In the genomic region with DNA sequence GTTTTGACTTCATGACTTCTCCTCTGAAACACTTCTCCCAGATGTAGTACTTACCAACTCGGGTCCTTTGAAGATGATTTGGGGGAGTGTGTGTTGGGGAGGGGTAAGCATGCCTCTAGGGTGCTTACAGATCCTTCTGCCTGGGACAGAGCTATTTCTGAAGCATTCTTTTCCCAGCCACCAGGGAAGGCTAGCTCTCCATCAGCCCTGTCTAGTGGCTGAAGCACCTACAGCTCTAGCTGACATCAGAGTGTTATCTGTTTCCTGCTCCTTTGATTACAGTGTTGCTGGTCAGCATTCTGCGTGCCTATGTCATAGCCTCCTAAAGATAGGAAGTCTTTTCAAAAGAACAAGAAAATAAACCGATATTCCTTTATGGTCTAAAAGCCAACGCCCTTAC, we compare ENCODE assay signal across 18 mouse cellular contexts.
DNase-seq lines count a peak whose midpoint lies in the region; ATAC-seq and TF ChIP-seq lines count a peak whose summit lies in the region.
"Had no signal": no experiment of that assay in that cellular context is flagged by ENCODE, and none has a peak within 500 bp of the region (broad histone marks: within the 10 kb centered on the region; RNA-seq: fewer than 3 reads in every experiment).

No protein-coding gene starts in this region.

- DNase-seq in heart, embryonic 10.5 days (ENCODE audit: low spot score), result peak; percentile 80
- DNase-seq in heart, adult 11 months, result no peak
- no peak for DNase-seq in heart, postnatal 36 days
- DNase-seq in lung, embryonic 14.5 days, result no peak
- DNase-seq in lung, postnatal 36 days, result no peak
- DNase-seq in stomach, postnatal 0 days (ENCODE audit: low spot score), result no peak
- DNase-seq: adrenal gland, postnatal 14 days; cerebellum, adult 11-12 months; cerebellum, adult 9-10 months; cerebellum, postnatal 25 days; gastrocnemius, postnatal 14 days; kidney, adult 11 months had no signal

- H3K36me3 ChIP-seq in heart, embryonic 10.5 days, result no peaks in the 10 kb centered on the region
- H3K36me3 ChIP-seq in heart, embryonic 14.5 days (ENCODE audit: control insufficient read depth, insufficient read depth, low read length), result no peaks in the 10 kb centered on the region
- H3K36me3 ChIP-seq in lung, embryonic 14.5 days (ENCODE audit: insufficient read depth), result no peaks in the 10 kb centered on the region
- H3K36me3 ChIP-seq in stomach, postnatal 0 days (ENCODE audit: control insufficient read depth, insufficient read depth, low read length), result no peaks in the 10 kb centered on the region
- no peaks in the 10 kb centered on the region for H3K36me3 ChIP-seq in forebrain, embryonic 13.5 days (ENCODE audit: poor library complexity, severe bottlenecking)
- H3K36me3 ChIP-seq: embryonic facial prominence, embryonic 12.5 days; hindbrain, embryonic 15.5 days had no signal

- WGBS in heart, embryonic 10.5 days, result 13% methylated on average over 4 of the region's 4 CpGs
- 7% methylated on average over 4 of the region's 4 CpGs for WGBS in heart, embryonic 14.5 days
- 41% methylated on average over 4 of the region's 4 CpGs for whole genome bisulfite sequencing in lung, embryonic 14.5 days
- 63% methylated on average over 4 of the region's 4 CpGs for WGBS in stomach, postnatal 0 days
- 86% methylated on average over 4 of the region's 4 CpGs for WGBS in forebrain, embryonic 13.5 days

- H3K9me3 ChIP-seq in heart, embryonic 10.5 days, result no peaks in the 10 kb centered on the region
- no peaks in the 10 kb centered on the region for H3K9me3 ChIP-seq in heart, embryonic 14.5 days (ENCODE audit: control insufficient read depth, low read length)
- H3K9me3 ChIP-seq in lung, embryonic 14.5 days (ENCODE audit: low read depth, low read length), result no peaks in the 10 kb centered on the region
- H3K9me3 ChIP-seq in stomach, postnatal 0 days (ENCODE audit: control insufficient read depth, low read length), result no peaks in the 10 kb centered on the region
- H3K9me3 ChIP-seq in forebrain, embryonic 13.5 days (replicated peaks), result no peaks in the 10 kb centered on the region
- H3K9me3 ChIP-seq: embryonic facial prominence, embryonic 12.5 days; hindbrain, embryonic 15.5 days had no signal

- intact Hi-C loops in heart, postnatal 36 days (cut with DNase I), result no loop called here

- peaks cover 15% of the 10 kb centered on the region; the same call in 1 of the 2 replicates for H3K4me1 ChIP-seq in heart, embryonic 10.5 days
- H3K4me1 ChIP-seq in heart, embryonic 14.5 days (ENCODE audit: control insufficient read depth in 2 of 2, insufficient read depth in 2 of 2, low read length in 2 of 2), result peaks cover 8 to 18% of the 10 kb centered on the region in 2 experiments
- H3K4me1 ChIP-seq in lung, embryonic 14.5 days (ENCODE audit: insufficient read depth), result no peaks in the 10 kb centered on the region; the same call in 1 of the 2 replicates
- H3K4me1 ChIP-seq in stomach, postnatal 0 days (replicated peaks; ENCODE audit: control insufficient read depth, insufficient read depth), result 0 out of 2 replicates have a peak, but pooled peaks cover 2% of the 10 kb centered on the region
- H3K4me1 ChIP-seq in forebrain, embryonic 13.5 days, result no peaks in the 10 kb centered on the region
- H3K4me1 ChIP-seq: embryonic facial prominence, embryonic 12.5 days; hindbrain, embryonic 15.5 days had no signal

- no peak overlapping the region for H3K9ac ChIP-seq in heart, embryonic 14.5 days (ENCODE audit: low read length)
- H3K9ac ChIP-seq in lung, embryonic 14.5 days, result no peak overlapping the region
- H3K9ac ChIP-seq in stomach, postnatal 0 days (ENCODE audit: low read length), result no peak overlapping the region
- no peak overlapping the region for H3K9ac ChIP-seq in forebrain, embryonic 13.5 days
- H3K9ac ChIP-seq: embryonic facial prominence, embryonic 12.5 days; hindbrain, embryonic 15.5 days had no signal

- peak overlapping the region; percentile 87 for H3K27ac ChIP-seq in heart, embryonic 10.5 days
- H3K27ac ChIP-seq in heart, embryonic 14.5 days (replicated peaks in 1 of 2; ENCODE audit: control insufficient read depth in 1 of 2, insufficient read depth in 1 of 2, low read depth in 2 of 2, low read length in 2 of 2), result peak overlapping the region; percentile 94 to 98
- H3K27ac ChIP-seq in lung, embryonic 14.5 days (ENCODE audit: low read depth), result no peak overlapping the region
- no peak overlapping the region for H3K27ac ChIP-seq in stomach, postnatal 0 days (replicated peaks)
- H3K27ac ChIP-seq in forebrain, embryonic 13.5 days, result no peak overlapping the region
- H3K27ac ChIP-seq: embryonic facial prominence, embryonic 12.5 days; hindbrain, embryonic 15.5 days had no signal

- peak overlapping the region; percentile 29 for H3K4me3 ChIP-seq in heart, embryonic 10.5 days
- H3K4me3 ChIP-seq in heart, embryonic 14.5 days (ENCODE audit: control insufficient read depth in 1 of 2, insufficient read depth in 1 of 2, low read depth in 1 of 2, low read length in 2 of 2), result peak overlapping the region in 1 of 2 experiments; percentile 16; a peak in 1 of 4 replicates
- H3K4me3 ChIP-seq in lung, embryonic 14.5 days (ENCODE audit: low read depth, low read length), result no peak overlapping the region
- H3K4me3 ChIP-seq in stomach, postnatal 0 days (ENCODE audit: low read depth, low read length), result no peak overlapping the region
- no peak overlapping the region for H3K4me3 ChIP-seq in forebrain, embryonic 13.5 days
- H3K4me3 ChIP-seq: embryonic facial prominence, embryonic 12.5 days; hindbrain, embryonic 15.5 days had no signal

- no peaks in the 10 kb centered on the region for H3K27me3 ChIP-seq in heart, embryonic 10.5 days (ENCODE audit: insufficient read depth, poor library complexity, severe bottlenecking)
- no peaks in the 10 kb centered on the region for H3K27me3 ChIP-seq in heart, embryonic 14.5 days (ENCODE audit: control insufficient read depth, insufficient read depth, low read length)
- H3K27me3 ChIP-seq in lung, embryonic 14.5 days (ENCODE audit: insufficient read depth, low read length), result no peaks in the 10 kb centered on the region
- no peaks in the 10 kb centered on the region for H3K27me3 ChIP-seq in stomach, postnatal 0 days (ENCODE audit: control insufficient read depth, insufficient read depth, low read length)
- H3K27me3 ChIP-seq in forebrain, embryonic 13.5 days, result no peaks in the 10 kb centered on the region
- H3K27me3 ChIP-seq: embryonic facial prominence, embryonic 12.5 days; hindbrain, embryonic 15.5 days had no signal

- peak overlapping the region; percentile 54 for H3K4me2 ChIP-seq in heart, embryonic 14.5 days (ENCODE audit: low read length)
- H3K4me2 ChIP-seq in lung, embryonic 14.5 days, result no peak overlapping the region
- no peak overlapping the region for H3K4me2 ChIP-seq in stomach, postnatal 0 days (replicated peaks; ENCODE audit: low read depth)
- H3K4me2 ChIP-seq in forebrain, embryonic 13.5 days, result no peak overlapping the region
- H3K4me2 ChIP-seq: embryonic facial prominence, embryonic 12.5 days; hindbrain, embryonic 15.5 days had no signal

- peak; percentile 84 for ATAC-seq in heart, embryonic 14.5 days (ENCODE audit: insufficient number of reproducible peaks, insufficient read depth, low FRiP score, low read depth)
- ATAC-seq in lung, embryonic 14.5 days (ENCODE audit: insufficient read depth), result peak; percentile 35; the same call in 1 of the 2 replicates
- ATAC-seq in stomach, postnatal 0 days (ENCODE audit: low FRiP score, low TSS enrichment), result peak; percentile 84
- ATAC-seq in forebrain, embryonic 13.5 days, result no peak
- ATAC-seq: activated CD4-positive, CD25-positive, alpha-beta regulatory T cell, adult 4 months; forebrain, embryonic 16.5 days had no signal

- TF ChIP-seq CTCF in lung, embryonic 14.5 days (IDR thresholded peaks at IDR 0.05; ENCODE audit: low read depth), result no peak
- peak; percentile 51 for TF ChIP-seq CTCF in stomach, postnatal 0 days (IDR thresholded peaks at IDR 0.05; ENCODE audit: low read depth)

- no peak for TF ChIP-seq EP300 in stomach, postnatal 0 days (optimal IDR thresholded peaks at IDR 0.05)

Comparison
In these comparisons a context has a peak if more than half of its experiments do, and no peak if none do; other contexts are left out.
1. H3K27ac ChIP-seq: peak in heart, embryonic 10.5 days (single experiment) and heart, embryonic 14.5 days (2 of 2); none in lung, embryonic 14.5 days (single experiment), stomach, postnatal 0 days (single experiment) and forebrain, embryonic 13.5 days (single experiment).